Mouse (Mus musculus) embryonic fibroblast, embryonic 13.5 days (primary cell): Measurements from ENCODE around the gene Gm11213.

Experiments used
- CTCF ChIP-seq: IDR thresholded peaks from 2 replicates; pipeline ENCODE4 v1.5.1; 2011; ENCODE audit warnings: mild to moderate bottlenecking, control low read depth, low read length, moderate library complexity, borderline replicate concordance; ENCODE audit not compliant: insufficient read depth
- POLR2A ChIP-seq: IDR thresholded peaks from 2 replicates; pipeline ENCODE4 v1.6.1; 2011; ENCODE audit warnings: low read depth, mild to moderate bottlenecking, control low read depth, low read length, moderate library complexity

GRCm38 (mm10) chr4:63600786-63601185 is 4.3 kb downstream of the Gm11213 start:
- no peak for TF ChIP-seq CTCF
- no peak for TF ChIP-seq POLR2A
